Mouse (Mus musculus): ENCODE results near the gene Olfr56.
"Not testable (repeated sequence)": the region's sequence is repeated elsewhere in the genome, so short reads cannot be mapped to it uniquely, and the experiment has no call there.

Olfr56 gene

GRCm38 (mm10) chr11:48978240-48978939 is at the start of gene Olfr56:
TSS of gene Olfr56 (plus strand) at chr11:48978889.
- DNase-seq (ENCODE audit: extremely low read depth, low read depth) = not testable (repeated sequence)

DNA sequence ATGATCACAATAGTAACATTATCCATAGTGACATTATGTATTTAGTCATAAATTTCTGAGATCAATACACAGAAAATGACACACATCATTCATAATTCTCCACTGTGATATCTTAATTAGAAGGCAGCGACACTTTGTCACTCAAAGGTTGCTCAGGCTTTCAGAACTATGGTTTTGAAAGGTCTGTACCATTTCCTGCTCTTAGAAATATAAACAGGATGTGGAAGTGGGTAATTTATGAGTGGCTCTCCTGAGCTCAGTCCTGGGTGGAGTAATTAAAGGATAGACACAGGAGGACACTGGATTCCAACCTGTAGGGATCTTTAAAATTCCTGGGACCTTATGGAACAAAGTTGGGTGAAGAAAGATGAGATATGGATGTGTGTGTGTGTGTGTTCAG is 45.3 kb upstream of the Olfr56 start:
- not testable (repeated sequence) for DNase-seq (ENCODE audit: extremely low read depth, low read depth)

- not testable (repeated sequence) for DNase-seq (ENCODE audit: extremely low read depth, low read depth)
Measured at GRCm38 (mm10) chr11:48933923-48934322, 44.8 kb upstream of the Olfr56 start.

- not testable (repeated sequence) for DNase-seq (ENCODE audit: extremely low read depth, low read depth)
Measured at GRCm38 (mm10) chr11:48935291-48935690, 43.4 kb upstream of the Olfr56 start.

- not testable (repeated sequence) for DNase-seq (ENCODE audit: extremely low read depth, low read depth)
Measured at GRCm38 (mm10) chr11:48939286-48939685, 39.4 kb upstream of the Olfr56 start.

- DNase-seq (ENCODE audit: extremely low read depth, low read depth) = not testable (repeated sequence)
Measured at GRCm38 (mm10) chr11:48946090-48946489, 32.6 kb upstream of the Olfr56 start, which contains the start of gene Psme2b. TSS of gene Psme2b (minus strand) at chr11:48946190.

GRCm38 (mm10) chr11:48974686-48975085 is 4.0 kb upstream of the Olfr56 start:
- not testable (repeated sequence) for DNase-seq (ENCODE audit: extremely low read depth, low read depth)

DNA sequence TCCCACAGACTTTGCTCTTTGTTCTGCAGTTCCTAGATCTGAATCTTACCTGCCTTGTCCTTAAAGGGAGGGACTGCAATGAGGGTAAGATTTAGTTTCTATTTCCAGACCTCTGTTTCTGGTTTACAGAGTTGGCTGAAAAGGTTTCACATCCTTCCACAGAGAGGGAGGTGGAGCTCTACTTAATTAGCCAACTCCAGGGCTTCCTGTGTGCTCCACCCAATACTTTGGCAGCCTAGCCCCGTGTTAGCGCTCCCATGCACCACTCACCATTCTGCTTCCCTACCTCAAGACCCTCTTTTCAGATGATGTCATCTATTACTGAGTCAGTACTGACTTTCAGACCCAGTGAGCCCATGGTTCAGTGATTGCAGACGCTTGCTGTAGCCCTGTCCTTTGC is 562 bp downstream of the Olfr56 start, which contains the start of gene 9930111J21Rik1:
9930111J21Rik1 (minus strand) TSS at position 148 of the 400 bp plus-strand sequence.
- DNase-seq (ENCODE audit: extremely low read depth, low read depth) = not testable (repeated sequence)

DNA sequence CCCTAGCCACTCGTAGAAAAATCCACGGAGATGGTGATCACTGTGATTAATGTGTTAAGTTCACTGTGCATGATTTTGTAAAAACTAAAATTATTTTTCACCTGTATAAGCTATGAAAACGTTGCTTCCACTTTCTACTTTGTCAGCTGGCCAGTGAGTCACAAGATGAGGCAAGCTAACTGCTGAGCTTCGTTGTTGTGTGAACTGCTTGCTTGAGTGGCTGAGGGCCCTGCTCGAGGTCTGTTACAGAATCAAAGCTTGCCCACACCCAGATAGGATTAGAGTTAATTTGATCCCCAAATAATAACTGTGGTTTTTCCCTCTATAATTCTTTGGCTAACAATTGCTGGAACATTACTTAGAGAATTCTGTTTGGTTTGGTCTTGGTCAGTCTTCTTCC is 1.4 kb downstream of the Olfr56 start:
- not testable (repeated sequence) for DNase-seq (ENCODE audit: extremely low read depth, low read depth)

DNA sequence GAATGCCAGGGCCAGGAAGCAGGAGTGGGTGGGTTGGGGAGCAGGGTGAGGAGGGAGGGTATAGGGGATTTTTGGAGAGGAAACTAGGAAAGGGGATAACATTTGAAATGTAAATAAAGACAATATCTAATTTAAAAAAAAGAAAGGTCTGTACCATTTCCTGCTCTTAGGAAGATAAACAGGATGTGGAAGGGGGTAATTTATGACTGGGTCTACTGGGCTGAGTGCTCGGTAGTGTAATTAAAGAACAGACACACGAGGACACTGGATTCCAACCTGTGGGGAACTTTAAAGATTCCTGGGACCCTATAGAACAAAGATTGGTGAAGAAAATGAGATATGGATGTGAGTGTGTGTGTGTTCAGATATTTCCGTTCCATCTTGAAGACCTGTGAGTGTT is 4.2 kb downstream of the Olfr56 start:
- DNase-seq (ENCODE audit: extremely low read depth, low read depth) = not testable (repeated sequence)

DNA sequence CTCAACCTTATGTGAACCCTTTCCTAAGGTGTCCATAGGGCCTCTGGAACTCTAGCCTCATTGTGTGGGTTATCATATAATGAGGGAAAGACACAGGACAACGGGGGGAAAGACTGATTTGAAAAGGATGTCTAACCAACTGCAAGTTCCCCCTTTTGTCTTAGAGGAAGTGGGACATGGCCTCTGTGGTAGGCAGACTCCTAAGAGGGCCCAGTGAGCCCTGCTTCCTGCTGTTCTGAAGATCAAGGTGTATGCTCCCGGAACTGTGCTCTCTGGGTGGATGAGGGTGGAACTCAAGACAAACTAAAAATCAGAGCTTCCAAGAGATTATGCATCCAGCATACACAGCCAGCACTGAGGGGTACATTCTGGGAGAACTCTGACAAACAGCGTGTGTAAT is 9.5 kb downstream of the Olfr56 start:
- not testable (repeated sequence) for DNase-seq (ENCODE audit: extremely low read depth, low read depth)

DNA sequence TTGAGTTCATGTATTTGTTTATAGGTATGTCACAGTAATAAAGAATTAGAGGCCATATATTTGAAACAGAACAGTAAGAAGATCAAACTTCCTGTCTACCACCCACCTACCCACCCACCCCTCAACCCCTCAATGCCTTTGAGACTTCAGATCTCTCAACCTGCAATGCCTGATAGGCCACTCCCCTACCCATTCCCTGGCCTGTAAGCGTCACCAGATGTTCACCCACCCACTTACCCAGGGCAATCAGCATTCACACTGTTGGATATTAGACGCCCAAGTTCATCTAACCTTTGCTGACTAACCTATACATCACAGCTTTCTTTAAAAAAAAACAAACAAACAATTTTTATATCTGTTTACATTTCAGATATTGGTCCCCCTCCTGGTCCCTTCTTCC is 11.3 kb downstream of the Olfr56 start:
- DNase-seq (ENCODE audit: extremely low read depth, low read depth) = not testable (repeated sequence)

DNA sequence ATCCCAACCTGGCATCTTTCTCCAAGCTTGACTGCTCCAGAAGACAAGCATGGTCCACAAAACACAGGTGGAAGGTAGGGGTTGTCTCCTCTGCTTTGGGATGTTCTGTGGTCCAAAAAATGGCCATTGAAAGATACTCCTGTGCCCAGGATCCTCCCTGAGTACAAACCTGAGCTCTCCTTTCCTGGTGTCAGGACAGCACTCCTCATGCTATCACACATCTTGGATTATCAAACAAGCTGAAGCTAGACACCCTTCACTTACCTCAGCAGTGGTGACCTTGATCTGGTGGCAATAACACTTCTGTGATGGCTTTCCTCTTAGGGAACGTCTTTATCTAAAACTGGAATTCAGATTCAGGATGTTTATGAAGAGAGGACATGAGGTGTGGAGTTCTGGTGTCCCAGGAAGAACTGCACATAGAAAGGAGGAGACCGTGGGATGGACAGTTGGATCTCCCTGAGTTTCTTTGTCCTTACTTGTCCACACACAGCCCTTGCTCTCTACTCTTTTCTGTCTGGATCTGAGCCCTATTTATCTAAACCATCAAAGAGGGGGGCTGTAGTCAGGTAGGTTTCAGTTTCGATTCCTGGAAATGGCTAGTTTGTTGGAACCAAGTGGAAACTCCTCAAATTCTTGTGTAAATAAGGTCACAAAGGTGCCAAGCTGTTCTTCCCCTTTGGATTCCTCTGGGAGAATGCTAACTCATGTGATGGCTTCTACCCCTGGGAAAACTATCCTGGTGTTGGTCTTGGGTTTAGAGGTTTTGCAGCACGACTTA is 13.2 kb downstream of the Olfr56 start, which contains the start of gene Gm12185:
Gm12185 (minus strand) TSS at position 487 of the 781 bp plus-strand sequence.
- not testable (repeated sequence) for DNase-seq (ENCODE audit: extremely low read depth, low read depth)

- DNase-seq (ENCODE audit: extremely low read depth, low read depth) = not testable (repeated sequence)
Measured at GRCm38 (mm10) chr11:48993296-48993695, 14.6 kb downstream of the Olfr56 start.

- DNase-seq (ENCODE audit: extremely low read depth, low read depth) = not testable (repeated sequence)
Measured at GRCm38 (mm10) chr11:48994018-48994417, 15.3 kb downstream of the Olfr56 start, which contains the start of gene Tgtp1. TSS of gene Tgtp1 (minus strand) at chr11:48994172.

DNA sequence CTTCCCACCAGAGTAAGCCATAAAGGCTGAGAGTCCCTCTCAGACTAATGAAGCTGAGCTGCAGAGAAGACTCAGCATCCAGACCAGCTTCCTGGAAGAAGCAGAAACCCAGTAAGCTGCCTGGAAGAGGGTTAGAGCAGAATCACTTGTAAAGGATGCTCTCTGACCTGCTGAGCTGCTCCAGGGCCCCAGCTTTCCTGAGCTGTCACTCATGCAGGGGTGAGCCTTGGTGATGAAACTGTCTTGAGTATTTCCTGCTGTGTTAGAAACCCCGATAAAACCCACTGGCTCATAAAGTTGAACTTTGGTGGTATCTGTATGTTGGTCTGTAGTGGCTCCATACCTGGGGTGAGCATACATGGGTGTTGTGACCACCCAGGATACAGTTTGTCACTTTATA is 21.7 kb downstream of the Olfr56 start:
- DNase-seq (ENCODE audit: extremely low read depth, low read depth) = not testable (repeated sequence)

DNA sequence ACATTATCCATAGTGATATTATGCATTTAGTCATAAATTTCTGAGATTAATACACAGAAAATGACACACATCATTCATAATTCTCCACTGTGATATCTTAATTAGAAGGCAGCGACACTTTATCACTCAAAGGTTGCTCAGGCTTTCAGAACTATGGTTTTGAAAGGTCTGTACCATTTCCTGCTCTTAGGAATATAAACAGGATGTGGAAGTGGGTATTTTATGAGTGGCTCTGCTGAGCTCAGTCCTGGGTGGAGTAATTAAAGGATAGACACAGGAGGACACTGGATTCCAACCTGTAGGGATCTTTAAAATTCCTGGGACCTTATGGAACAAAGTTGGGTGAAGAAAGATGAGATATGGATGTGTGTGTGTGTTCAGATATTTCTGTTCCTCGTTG is 27.6 kb downstream of the Olfr56 start:
- DNase-seq (ENCODE audit: extremely low read depth, low read depth) = not testable (repeated sequence)

- DNase-seq (ENCODE audit: extremely low read depth, low read depth) = not testable (repeated sequence)
Measured at GRCm38 (mm10) chr11:49006785-49007184, 28.1 kb downstream of the Olfr56 start.

- not testable (repeated sequence) for DNase-seq (ENCODE audit: extremely low read depth, low read depth)
Measured at GRCm38 (mm10) chr11:49012074-49012473, 33.4 kb downstream of the Olfr56 start.

DNA sequence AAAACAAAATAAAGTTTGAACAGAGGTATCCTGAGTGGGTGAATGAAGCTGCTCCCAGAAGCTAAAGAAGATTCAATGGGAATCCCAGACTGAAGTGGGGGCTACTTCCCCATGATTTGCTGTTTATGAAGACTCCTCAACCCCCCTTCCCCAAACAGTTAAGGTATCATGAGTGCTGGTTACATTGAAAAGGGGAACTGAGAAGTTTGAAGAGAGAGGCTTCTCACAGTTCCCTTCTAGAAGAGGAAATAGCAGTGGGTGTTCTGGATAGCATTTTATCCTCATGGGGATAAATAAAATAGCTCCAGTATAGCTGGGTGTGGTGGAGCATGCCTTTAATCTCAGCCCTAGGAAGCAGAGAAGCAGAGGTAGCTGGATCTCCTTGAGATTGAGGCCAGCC is 71.4 kb downstream of the Olfr56 start:
- DNase-seq (ENCODE audit: extremely low read depth, low read depth) = not testable (repeated sequence)

DNA sequence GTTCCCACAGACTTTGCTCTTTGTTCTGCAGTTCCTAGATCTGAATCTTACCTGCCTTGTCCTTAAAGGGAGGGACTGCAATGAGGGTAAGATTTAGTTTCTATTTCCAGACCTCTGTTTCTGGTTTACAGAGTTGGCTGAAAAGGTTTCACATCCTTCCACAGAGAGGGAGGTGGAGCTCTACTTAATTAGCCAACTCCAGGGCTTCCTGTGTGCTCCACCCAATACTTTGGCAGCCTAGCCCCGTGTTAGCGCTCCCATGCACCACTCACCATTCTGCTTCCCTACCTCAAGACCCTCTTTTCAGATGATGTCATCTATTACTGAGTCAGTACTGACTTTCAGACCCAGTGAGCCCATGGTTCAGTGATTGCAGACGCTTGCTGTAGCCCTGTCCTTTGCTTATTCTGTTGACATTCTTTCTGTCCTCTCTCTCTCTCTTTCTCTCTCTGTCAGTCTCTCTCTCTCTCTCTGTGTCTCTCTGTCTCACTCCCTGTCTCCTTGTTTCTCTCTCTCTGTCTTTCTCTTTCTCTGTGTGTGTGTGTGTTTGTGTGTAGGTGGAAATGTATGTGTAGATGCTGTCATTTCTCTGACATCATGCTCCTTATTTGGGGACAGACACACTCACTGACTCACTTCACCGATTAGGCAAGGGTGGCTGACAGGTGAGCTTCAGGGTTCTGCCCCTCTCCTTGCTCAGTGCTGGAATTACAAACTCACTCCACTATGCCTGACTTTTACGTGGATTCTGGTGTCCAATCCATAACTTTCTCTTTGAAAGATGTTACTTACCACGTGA is 72.6 kb downstream of the Olfr56 start, which contains the start of gene 9930111J21Rik2:
9930111J21Rik2 (minus strand) TSS at position 150 of the 799 bp plus-strand sequence.
- DNase-seq (ENCODE audit: extremely low read depth, low read depth) = not testable (repeated sequence)

Data from MEL-GATA-1-ER (cell line).